Mouse (Mus musculus): ENCODE results near the gene Trdn. TPM values are rescaled to one million over a fixed set of nuclear protein-coding genes. Genes with fewer than 3 reads are reported as not detected.

Gene Trdn
- 64.7 and 130 TPM in 2 replicates for polyA plus RNA-seq (2016; fragmentation: Nextera tagmentation; extraction: Ambion mirVana)

GRCm38 (mm10) chr10:33080254-33080653 is at the start of gene Trdn:
Gene Trdn, plus strand, starts transcription at chr10:33080554.
- DNase-seq (ENCODE audit: low spot score), result no peak
- WGBS, result 88% methylated on average over 1 of the region's 1 CpGs

GRCm38 (mm10) chr10:33060771-33061170 is 19.6 kb upstream of the Trdn start:
- no peak for DNase-seq (ENCODE audit: low spot score)
- Histone ChIP-seq H3K36me3 (no peaks in the 10 kb centered on the region), H3K27me3 (ENCODE audit: insufficient read depth, poor library complexity, severe bottlenecking) (no peaks in the 10 kb centered on the region), H3K4me3 (no peak overlapping the region), H3K4me1 (no peaks in the 10 kb centered on the region), H3K27ac (no peak overlapping the region), H3K9me3 (no peaks in the 10 kb centered on the region)
- 88% methylated on average over 1 of the region's 1 CpGs for WGBS

More at GRCm38 (mm10) chr10:33080254-33080653, at the start of gene Trdn:
- Histone ChIP-seq H3K9me3 (no peaks in the 10 kb centered on the region), H3K27ac (no peak within 1 kb of the TSS), H3K4me1 (no peaks in the 10 kb centered on the region), H3K36me3 (no peaks in the 10 kb centered on the region), H3K4me3 (no peak within 1 kb of the TSS), H3K27me3 (ENCODE audit: insufficient read depth, poor library complexity, severe bottlenecking) (no peaks in the 10 kb centered on the region)

GRCm38 (mm10) chr10:33065566-33065965 is 14.8 kb upstream of the Trdn start:
- Histone ChIP-seq H3K27me3 (ENCODE audit: insufficient read depth, poor library complexity, severe bottlenecking) (no peaks in the 10 kb centered on the region), H3K36me3 (no peaks in the 10 kb centered on the region), H3K4me1 (no peaks in the 10 kb centered on the region), H3K4me3 (no peak overlapping the region), H3K27ac (no peak overlapping the region), H3K9me3 (no peaks in the 10 kb centered on the region)
- WGBS, result 83% methylated on average over 1 of the region's 1 CpGs
- DNase-seq (ENCODE audit: low spot score), result no peak

DNA sequence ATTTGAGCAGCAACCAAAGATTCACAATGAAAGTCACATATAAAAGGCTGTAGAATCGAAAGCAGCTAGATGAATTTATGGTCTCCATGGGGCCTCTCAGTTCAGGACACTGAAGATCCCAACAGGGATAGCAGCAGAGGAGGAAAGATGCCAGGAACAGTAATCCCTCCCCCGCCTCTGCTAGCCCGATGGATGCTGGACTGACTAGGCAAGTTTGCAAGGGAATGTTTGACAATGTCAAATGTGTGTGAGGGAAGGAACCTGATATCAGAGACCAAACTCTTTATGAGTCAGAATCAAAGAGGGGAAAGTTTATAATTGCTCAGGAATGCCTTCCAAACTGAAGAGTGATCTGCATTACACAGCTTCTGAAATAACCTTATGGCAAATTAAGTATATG is 7.2 kb upstream of the Trdn start:
- no peaks in the 10 kb centered on the region for H3K36me3 ChIP-seq
- H3K27me3 ChIP-seq (ENCODE audit: insufficient read depth, poor library complexity, severe bottlenecking), result no peaks in the 10 kb centered on the region
- no peak overlapping the region for H3K4me3 ChIP-seq
- H3K27ac ChIP-seq, result no peak overlapping the region
- no peak for DNase-seq (ENCODE audit: low spot score)
- WGBS, result 72% methylated on average over 3 of the region's 3 CpGs
- H3K9me3 ChIP-seq, result no peaks in the 10 kb centered on the region
- no peaks in the 10 kb centered on the region for H3K4me1 ChIP-seq

- H3K4me1 ChIP-seq, result no peaks in the 10 kb centered on the region
- DNase-seq (ENCODE audit: low spot score), result no peak
- H3K4me3 ChIP-seq, result peak overlapping the region; percentile 53; the same call in 1 of the 2 replicates
- no peaks in the 10 kb centered on the region for H3K36me3 ChIP-seq
- H3K27ac ChIP-seq, result peak overlapping the region; percentile 88
- H3K9me3 ChIP-seq, result no peaks in the 10 kb centered on the region
- no peaks in the 10 kb centered on the region for H3K27me3 ChIP-seq (ENCODE audit: insufficient read depth, poor library complexity, severe bottlenecking)
- WGBS, result 74% methylated on average over 2 of the region's 2 CpGs
Observed at GRCm38 (mm10) chr10:33082151-33082844, 1.9 kb downstream of the Trdn start.

DNA sequence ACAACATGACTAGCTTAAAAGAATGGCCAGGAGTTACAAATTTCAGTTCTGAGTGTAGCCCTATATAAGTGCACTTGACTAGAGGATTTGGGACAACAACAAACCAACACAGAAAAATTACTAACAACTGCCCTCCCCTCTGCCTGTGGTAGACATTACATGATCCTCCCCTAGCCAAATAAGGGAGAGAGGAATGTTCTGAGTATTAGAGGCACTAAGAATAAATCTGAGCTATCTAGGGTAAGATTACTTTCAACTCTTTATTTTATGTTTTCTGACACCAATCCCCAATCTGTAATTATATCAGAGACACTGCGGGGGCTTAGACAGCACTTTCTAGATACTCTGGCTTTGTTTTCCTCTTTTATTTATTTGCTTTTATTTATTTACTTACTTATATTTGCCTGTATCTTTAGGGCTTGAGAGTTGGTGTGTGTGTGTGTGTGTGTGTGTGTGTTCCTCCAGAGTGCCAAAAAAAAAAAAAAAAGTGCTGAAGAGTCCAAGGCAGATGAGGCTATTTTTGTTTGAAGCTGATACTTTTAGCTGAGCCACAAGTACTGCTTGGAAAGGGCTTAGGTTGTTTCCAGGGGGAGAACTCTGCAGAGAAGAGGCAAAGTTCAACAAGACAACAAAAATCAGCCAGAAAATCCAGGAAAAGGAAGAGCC is 2.7 kb downstream of the Trdn start:
- DNase-seq (ENCODE audit: low spot score), result no peak
- Histone ChIP-seq H3K4me3 (peak overlapping the region; percentile 53), H3K36me3 (no peaks in the 10 kb centered on the region), H3K9me3 (no peaks in the 10 kb centered on the region), H3K4me1 (no peaks in the 10 kb centered on the region), H3K27me3 (ENCODE audit: insufficient read depth, poor library complexity, severe bottlenecking) (no peaks in the 10 kb centered on the region), H3K27ac (peak overlapping the region; percentile 88)
- 76% methylated on average over 1 of the region's 1 CpGs for WGBS

DNA sequence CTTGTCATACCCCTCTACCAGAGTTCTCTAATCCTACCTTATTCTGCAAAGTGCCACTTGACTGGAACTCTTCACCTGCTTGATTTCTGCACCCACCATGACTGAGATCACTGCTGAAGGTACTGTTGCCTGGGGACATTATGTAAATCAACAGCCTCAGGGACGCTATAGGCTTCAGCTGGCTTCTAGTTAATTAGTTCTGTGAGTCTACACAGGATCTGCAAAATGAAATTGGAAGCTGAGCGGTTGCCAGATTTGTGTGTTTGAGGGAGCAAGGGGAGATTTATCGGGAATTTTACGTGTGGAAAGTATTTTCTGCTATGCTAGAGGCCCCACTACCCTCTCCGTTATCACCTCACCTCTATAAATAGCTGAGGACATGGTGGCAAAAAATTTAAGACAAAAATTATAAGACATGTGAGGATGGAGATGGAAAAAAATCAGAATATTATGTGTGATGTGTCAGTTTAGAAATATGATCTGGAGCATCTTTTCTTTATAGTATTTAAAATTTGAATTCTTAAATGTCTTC is 3.3 kb downstream of the Trdn start:
- WGBS, result 34% methylated on average over 5 of the region's 5 CpGs

GRCm38 (mm10) chr10:33088403-33088802 is 8.0 kb downstream of the Trdn start:
- H3K4me1 ChIP-seq, result peaks cover 8% of the 10 kb centered on the region; the same call in 1 of the 2 replicates
- H3K27ac ChIP-seq, result no peak overlapping the region
- no peaks in the 10 kb centered on the region for H3K9me3 ChIP-seq
- no peaks in the 10 kb centered on the region for H3K36me3 ChIP-seq
- no peaks in the 10 kb centered on the region for H3K27me3 ChIP-seq (ENCODE audit: insufficient read depth, poor library complexity, severe bottlenecking)
- no peak for DNase-seq (ENCODE audit: low spot score)
- no peak overlapping the region for H3K4me3 ChIP-seq

More for the DNA sequence above, 3.3 kb downstream of the Trdn start:
- DNase-seq (ENCODE audit: low spot score), result no peak
- Histone ChIP-seq H3K4me3 (peak overlapping the region; percentile 53), H3K27me3 (ENCODE audit: insufficient read depth, poor library complexity, severe bottlenecking) (no peaks in the 10 kb centered on the region), H3K27ac (peak overlapping the region; percentile 88), H3K4me1 (no peaks in the 10 kb centered on the region; the same call in 1 of the 2 replicates), H3K36me3 (no peaks in the 10 kb centered on the region), H3K9me3 (no peaks in the 10 kb centered on the region)

GRCm38 (mm10) chr10:33092400-33092799 is 12.0 kb downstream of the Trdn start:
- no peaks in the 10 kb centered on the region for H3K36me3 ChIP-seq
- H3K4me1 ChIP-seq, result peaks cover 8% of the 10 kb centered on the region; the same call in 1 of the 2 replicates
- H3K9me3 ChIP-seq, result no peaks in the 10 kb centered on the region
- H3K27ac ChIP-seq, result no peak overlapping the region
- no peak overlapping the region for H3K4me3 ChIP-seq
- DNase-seq (ENCODE audit: low spot score), result no peak
- 36% methylated on average over 1 of the region's 1 CpGs for WGBS
- H3K27me3 ChIP-seq (ENCODE audit: insufficient read depth, poor library complexity, severe bottlenecking), result no peaks in the 10 kb centered on the region

DNA sequence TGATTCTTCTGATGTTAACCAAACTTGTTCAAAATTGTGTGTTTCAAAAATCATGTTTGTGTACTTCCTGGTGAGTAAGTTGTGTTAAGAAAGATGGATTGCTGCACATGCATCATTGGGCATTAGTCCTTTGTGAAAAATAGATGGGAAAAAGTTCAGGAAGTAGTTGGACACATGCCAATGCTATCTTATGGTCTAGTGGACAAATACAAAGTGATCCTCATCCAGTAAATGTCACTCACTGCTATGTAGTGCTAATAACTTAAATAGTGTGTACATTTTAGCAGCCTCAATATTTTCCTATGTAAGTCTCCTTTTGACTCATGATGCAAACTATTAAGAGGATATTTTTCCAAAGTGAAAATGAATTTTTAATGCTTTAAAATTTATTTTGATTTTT is 27.6 kb downstream of the Trdn start:
- Histone ChIP-seq H3K4me1 (no peaks in the 10 kb centered on the region), H3K27me3 (ENCODE audit: insufficient read depth, poor library complexity, severe bottlenecking) (no peaks in the 10 kb centered on the region)

DNA sequence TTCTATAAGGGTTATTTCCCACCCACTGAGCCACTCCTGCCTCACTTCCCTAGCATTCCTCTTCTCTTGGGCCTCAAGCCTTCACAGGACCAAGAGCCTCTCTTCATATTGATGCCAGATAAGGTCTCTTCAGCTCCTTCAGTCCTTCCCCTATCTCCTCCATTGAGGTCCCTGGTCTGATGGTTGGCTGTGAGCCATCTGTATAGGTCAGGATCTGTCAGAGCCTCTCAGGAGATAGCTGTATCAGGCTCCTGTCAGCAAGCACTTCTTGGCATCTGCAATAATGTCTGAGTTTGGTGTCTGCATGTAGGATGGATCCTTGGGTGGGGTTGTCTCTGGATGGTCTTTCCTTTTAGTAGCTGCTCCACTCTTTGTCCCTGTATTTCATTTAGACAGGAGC is 42.7 kb downstream of the Trdn start:
- Histone ChIP-seq H3K36me3 (no peaks in the 10 kb centered on the region), H3K4me1 (peaks cover 9% of the 10 kb centered on the region; the same call in 1 of the 2 replicates), H3K4me3 (no peak overlapping the region), H3K9me3 (no peaks in the 10 kb centered on the region), H3K27ac (no peak overlapping the region), H3K27me3 (ENCODE audit: insufficient read depth, poor library complexity, severe bottlenecking) (no peaks in the 10 kb centered on the region)
- peak; percentile 77 for DNase-seq (ENCODE audit: low spot score)

More for the DNA sequence above, 27.6 kb downstream of the Trdn start:
- Histone ChIP-seq H3K27ac (no peak overlapping the region), H3K36me3 (no peaks in the 10 kb centered on the region), H3K4me3 (no peak overlapping the region), H3K9me3 (no peaks in the 10 kb centered on the region)
- DNase-seq (ENCODE audit: low spot score), result no peak

GRCm38 (mm10) chr10:33144911-33145310 is 64.6 kb downstream of the Trdn start:
- Histone ChIP-seq H3K4me3 (no peak overlapping the region), H3K27me3 (ENCODE audit: insufficient read depth, poor library complexity, severe bottlenecking) (no peaks in the 10 kb centered on the region), H3K36me3 (peaks cover 3% of the 10 kb centered on the region; the same call in 1 of the 2 replicates), H3K27ac (no peak overlapping the region), H3K4me1 (no peaks in the 10 kb centered on the region), H3K9me3 (no peaks in the 10 kb centered on the region)
- no peak for DNase-seq (ENCODE audit: low spot score)
- 79% methylated on average over 1 of the region's 1 CpGs for WGBS

Measured in heart, embryonic 10.5 days (tissue).